In genomic region chr4:36951150-36951954, GRCm38 (mm10) we compare ENCODE assay signal across 8 mouse cellular contexts. TPM values are rescaled to one million over a fixed set of nuclear protein-coding genes. Genes with fewer than 3 reads are reported as not detected.
DNase-seq lines count a peak whose midpoint lies in the region; ATAC-seq lines count a peak whose summit lies in the region.

TSS of gene Lingo2 (minus strand) at chr4:36951747.

- H3K4me1 ChIP-seq in kidney, embryonic 15.5 days = peaks cover 32% of the 10 kb centered on the region
- peaks cover 18% of the 10 kb centered on the region for H3K4me1 ChIP-seq in limb, embryonic 12.5 days (replicated peaks)

- H3K36me3 ChIP-seq in kidney, embryonic 15.5 days = no peaks in the 10 kb centered on the region
- H3K36me3 ChIP-seq in limb, embryonic 12.5 days = no peaks in the 10 kb centered on the region

- H3K27me3 ChIP-seq in kidney, embryonic 15.5 days = peaks cover 67% of the 10 kb centered on the region
- H3K27me3 ChIP-seq in limb, embryonic 12.5 days = peaks cover 55% of the 10 kb centered on the region

- H3K4me2 ChIP-seq in kidney, embryonic 15.5 days = peak within 1 kb of the TSS; percentile 98
- H3K4me2 ChIP-seq in limb, embryonic 12.5 days = peak within 1 kb of the TSS; percentile 98

- H3K27ac ChIP-seq in kidney, embryonic 15.5 days = no peak within 1 kb of the TSS
- H3K27ac ChIP-seq in limb, embryonic 12.5 days = no peak within 1 kb of the TSS

- no peak for DNase-seq in kidney, adult 9 months
- DNase-seq in embryo, embryonic 10.5 days (ENCODE audit: low spot score) = peak; percentile 36
- DNase-seq in retina, postnatal 1 day = peak; percentile 71
- no peak for DNase-seq in spleen, adult 12 weeks (ENCODE audit: low spot score)
- DNase-seq in thymus, adult 18-20 months = no peak

- 0 out of 2 replicates have a peak within 1 kb of the TSS, but pooled peaks have one; percentile 31 for H3K9ac ChIP-seq in kidney, embryonic 15.5 days
- peak within 1 kb of the TSS; percentile 47 for H3K9ac ChIP-seq in limb, embryonic 12.5 days (replicated peaks)

- H3K9me3 ChIP-seq in kidney, embryonic 15.5 days (replicated peaks) = no peaks in the 10 kb centered on the region
- no peaks in the 10 kb centered on the region for H3K9me3 ChIP-seq in limb, embryonic 12.5 days

- H3K4me3 ChIP-seq in kidney, embryonic 15.5 days (replicated peaks) = peak within 1 kb of the TSS; percentile 55
- H3K4me3 ChIP-seq in limb, embryonic 12.5 days (replicated peaks) = peak within 1 kb of the TSS; percentile 56

- WGBS in kidney, embryonic 15.5 days = under 1% methylated on average over 61 of the region's 61 CpGs
- 2% methylated on average over 48 of the region's 61 CpGs for WGBS in limb, embryonic 12.5 days

- 0 out of 2 replicates have a peak, but pooled peaks have one; percentile 47 for ATAC-seq in kidney, embryonic 15.5 days (replicated peaks; ENCODE audit: low FRiP score)
- ATAC-seq in hematopoietic stem cell, adult 5-6 weeks (replicated peaks in 1 of 2; ENCODE audit: insufficient read depth in 1 of 2, low FRiP score in 2 of 2, low TSS enrichment in 1 of 2, low read depth in 1 of 2, poor library complexity in 2 of 2, severe bottlenecking in 2 of 2) = peak; percentile 7 to 8; a peak in 1 of 4 replicates
- ATAC-seq in limb, embryonic 12.5 days (ENCODE audit: insufficient number of reproducible peaks, insufficient read depth, low FRiP score, low TSS enrichment, low read depth) = no peak

RNA-seq across cellular contexts. Expression of gene Lingo2, which starts in this region (rescaled TPM):
- 0.26 and 0.47 TPM in 2 replicates for polyA plus RNA-seq in kidney, embryonic 15.5 days (2015; fragmentation: Nextera tagmentation; extraction: Ambion mirVana)
- total RNA-seq in hematopoietic stem cell, adult 5-6 weeks (2017) = not detected in 2 replicates
- polyA plus RNA-seq in limb, embryonic 12.5 days (2016; fragmentation: Nextera tagmentation; extraction: Ambion mirVana) = 1.4 and 1.5 TPM in 2 replicates

Comparison
In these comparisons a context has a peak if more than half of its experiments do, and no peak if none do; other contexts are left out.
1. Peak in ATAC-seq, H3K4me3 ChIP-seq, H3K9ac ChIP-seq and H3K4me2 ChIP-seq in kidney, embryonic 15.5 days; RNA of the gene not detected or under 1 TPM.
2. Peak in ATAC-seq in hematopoietic stem cell, adult 5-6 weeks; RNA of the gene not detected or under 1 TPM.
3. DNase-seq: peak in embryo, embryonic 10.5 days (single experiment) and retina, postnatal 1 day (single experiment); none in kidney, adult 9 months (single experiment), spleen, adult 12 weeks (single experiment) and thymus, adult 18-20 months (0 of 2).